Mouse (Mus musculus) limb, embryonic 12.5 days (tissue): ENCODE results near the gene Fggy. TPM values are rescaled to one million over a fixed set of nuclear protein-coding genes. Genes with fewer than 3 reads are reported as not detected.
A peak's percentile ranks its signal among the peaks of the same experiment; 100 is the strongest.

ENCODE experiments used
- ATAC-seq: fragments of 200-750 bp; cut with Nextera tagmentation; 2 replicates; pipeline ENCODE4 v1.8.0; 2017; ENCODE audit warnings: low read depth, moderate TSS enrichment; ENCODE audit not compliant: insufficient number of reproducible peaks, insufficient read depth, low FRiP score, low TSS enrichment
- H3K27ac ChIP-seq: fragments of 300-500 bp; sonication (generic); 2 replicates; pipeline ENCODE4 v1.5.1; 2016; ENCODE audit warnings: mild to moderate bottlenecking, moderate library complexity
- H3K27me3 ChIP-seq: fragments of 300-500 bp; sonication (generic); 2 replicates; pipeline ENCODE4 v1.6.1; 2016; ENCODE audit warnings: mild to moderate bottlenecking, moderate library complexity
- H3K36me3 ChIP-seq: fragments of 300-500 bp; sonication (generic); 2 replicates; pipeline ENCODE4 v1.6.1; 2016; ENCODE audit warnings: mild to moderate bottlenecking, moderate library complexity
- H3K4me1 ChIP-seq: fragments of 300-500 bp; sonication (generic); replicated peaks from 2 replicates; pipeline ENCODE4 v1.6.1; 2016
- H3K4me2 ChIP-seq: fragments of 300-500 bp; sonication (generic); 2 replicates; pipeline ENCODE4 v1.6.1; 2016; ENCODE audit warnings: mild to moderate bottlenecking, moderate library complexity
- H3K4me3 ChIP-seq: fragments of 300-500 bp; sonication (generic); replicated peaks from 2 replicates; pipeline ENCODE4 v1.5.1; 2016; ENCODE audit warnings: mild to moderate bottlenecking
- H3K9ac ChIP-seq: fragments of 300-500 bp; sonication (generic); replicated peaks from 2 replicates; pipeline ENCODE4 v1.6.1; 2016; ENCODE audit warnings: mild to moderate bottlenecking, moderate library complexity
- H3K9me3 ChIP-seq: fragments of 300-500 bp; sonication (generic); 2 replicates; pipeline ENCODE4 v1.6.1; 2016; ENCODE audit warnings: mild to moderate bottlenecking, moderate library complexity
- WGBS: fragments of 180-500 bp; shearing (Covaris S2); methylation state at CpG from one replicate; pipeline ENCODE4 v1.1.7; 2016; 5-methylcytosine and 5-hydroxymethylcytosine counted together
- polyA plus RNA-seq: library from polyadenylated mRNA; unstranded; fragments of >200 nt; fragmentation: Nextera tagmentation; extraction: Ambion mirVana; gene quantifications from 2 replicates; pipeline ENCODE4 v1.2.1, GENCODE M21; 2016

Fggy gene
- polyA plus RNA-seq, 1 experiment from 2014 or later = 11.0 TPM

- Histone ChIP-seq H3K9me3 (no peaks in the 10 kb centered on the region), H3K36me3 (no peaks in the 10 kb centered on the region), H3K9ac (no peak overlapping the region), H3K27ac (no peak overlapping the region), H3K4me3 (no peak overlapping the region), H3K4me2 (no peak overlapping the region), H3K27me3 (no peaks in the 10 kb centered on the region), H3K4me1 (peaks cover 5% of the 10 kb centered on the region; the same call in 1 of the 2 replicates)
- 83% methylated on average over 7 of the region's 7 CpGs for WGBS
- ATAC-seq = no peak
Observed at GRCm38 (mm10) chr4:95666284-95666889, 109.1 kb downstream of the Fggy start.

- no peak for ATAC-seq
- Histone ChIP-seq H3K4me3 (no peak overlapping the region), H3K4me2 (no peak overlapping the region), H3K36me3 (no peaks in the 10 kb centered on the region), H3K27ac (no peak overlapping the region), H3K9ac (no peak overlapping the region), H3K27me3 (no peaks in the 10 kb centered on the region), H3K9me3 (no peaks in the 10 kb centered on the region), H3K4me1 (peaks cover 5% of the 10 kb centered on the region; the same call in 1 of the 2 replicates)
- WGBS = 89% methylated on average over 2 of the region's 2 CpGs
Observed at GRCm38 (mm10) chr4:95666896-95667295, 109.6 kb downstream of the Fggy start.

- WGBS = 89% methylated on average over 1 of the region's 1 CpGs
- no peak for ATAC-seq
- Histone ChIP-seq H3K9ac (no peak overlapping the region), H3K9me3 (no peaks in the 10 kb centered on the region), H3K27ac (no peak overlapping the region), H3K4me1 (peaks cover 5% of the 10 kb centered on the region; the same call in 1 of the 2 replicates), H3K4me2 (no peak overlapping the region), H3K4me3 (no peak overlapping the region), H3K36me3 (no peaks in the 10 kb centered on the region), H3K27me3 (no peaks in the 10 kb centered on the region)
Observed at GRCm38 (mm10) chr4:95667595-95667994, 110.3 kb downstream of the Fggy start.

- H3K4me1 ChIP-seq = peaks cover 5% of the 10 kb centered on the region; the same call in 1 of the 2 replicates
- 93% methylated on average over 3 of the region's 3 CpGs for WGBS
Observed at GRCm38 (mm10) chr4:95668543-95668942, 111.2 kb downstream of the Fggy start.

DNA sequence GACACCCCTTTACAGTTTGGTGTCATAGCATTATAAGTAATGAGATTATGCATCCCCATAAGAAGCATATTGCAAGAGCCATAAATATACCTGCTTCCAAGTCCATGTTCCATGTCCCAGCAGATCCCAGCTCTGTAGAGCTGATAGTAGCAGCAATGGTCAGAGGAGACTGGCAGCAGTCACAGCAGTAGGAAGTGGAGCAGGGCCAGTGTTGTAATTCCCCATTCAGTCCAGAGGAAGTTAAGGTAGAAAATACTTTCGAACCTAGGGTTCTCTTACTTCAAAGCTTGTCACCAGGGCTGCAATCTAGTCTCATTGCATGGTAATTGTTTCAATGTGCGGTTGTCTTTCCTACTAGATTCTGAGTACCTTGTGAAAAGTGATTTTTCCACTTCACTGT is 112.0 kb downstream of the Fggy start:
- H3K27me3 ChIP-seq = no peaks in the 10 kb centered on the region
- no peak overlapping the region for H3K4me3 ChIP-seq
- no peak for ATAC-seq
- H3K27ac ChIP-seq = no peak overlapping the region
- H3K4me2 ChIP-seq = no peak overlapping the region
- WGBS = 47% methylated on average over 2 of the region's 2 CpGs
- peaks cover 5% of the 10 kb centered on the region; the same call in 1 of the 2 replicates for H3K4me1 ChIP-seq
- no peak overlapping the region for H3K9ac ChIP-seq
- H3K36me3 ChIP-seq = no peaks in the 10 kb centered on the region
- H3K9me3 ChIP-seq = no peaks in the 10 kb centered on the region

More at GRCm38 (mm10) chr4:95668543-95668942, 111.2 kb downstream of the Fggy start:
- H3K27ac ChIP-seq = no peak overlapping the region
- H3K27me3 ChIP-seq = no peaks in the 10 kb centered on the region
- H3K9me3 ChIP-seq = no peaks in the 10 kb centered on the region
- H3K4me3 ChIP-seq = no peak overlapping the region
- no peak overlapping the region for H3K4me2 ChIP-seq
- H3K36me3 ChIP-seq = no peaks in the 10 kb centered on the region
- H3K9ac ChIP-seq = no peak overlapping the region
- ATAC-seq = no peak

DNA sequence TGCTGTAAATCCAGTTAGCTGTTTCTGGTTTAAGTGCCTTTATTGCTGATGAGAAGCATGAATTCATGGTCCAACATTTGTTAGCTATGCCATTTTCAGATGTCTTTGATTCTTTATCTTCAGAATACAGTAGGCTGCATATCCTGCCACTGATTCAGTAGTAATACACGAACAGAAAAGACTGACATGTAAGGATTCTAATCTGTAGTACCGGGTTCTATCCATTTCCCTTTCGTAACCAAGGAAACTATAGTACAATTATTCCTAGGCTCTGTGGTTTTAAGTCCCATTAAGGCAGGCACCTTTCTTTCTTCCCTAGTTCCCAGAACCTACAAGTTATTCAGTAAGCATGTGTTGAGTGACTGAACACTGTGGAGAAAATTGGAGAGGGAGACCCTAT is 113.3 kb downstream of the Fggy start:
- H3K9me3 ChIP-seq = no peaks in the 10 kb centered on the region
- H3K4me3 ChIP-seq = no peak overlapping the region
- no peaks in the 10 kb centered on the region for H3K27me3 ChIP-seq
- ATAC-seq = no peak
- peaks cover 5% of the 10 kb centered on the region; the same call in 1 of the 2 replicates for H3K4me1 ChIP-seq
- WGBS = 85% methylated on average over 3 of the region's 3 CpGs
- H3K36me3 ChIP-seq = no peaks in the 10 kb centered on the region
- H3K27ac ChIP-seq = no peak overlapping the region
- no peak overlapping the region for H3K4me2 ChIP-seq
- H3K9ac ChIP-seq = no peak overlapping the region

- H3K36me3 ChIP-seq = no peaks in the 10 kb centered on the region
- no peak overlapping the region for H3K4me3 ChIP-seq
- no peak overlapping the region for H3K9ac ChIP-seq
- WGBS = 100% methylated on average over 1 of the region's 1 CpGs
- H3K4me2 ChIP-seq = no peak overlapping the region
- no peak overlapping the region for H3K27ac ChIP-seq
- no peaks in the 10 kb centered on the region for H3K27me3 ChIP-seq
- ATAC-seq = no peak
- peaks cover 5% of the 10 kb centered on the region; the same call in 1 of the 2 replicates for H3K4me1 ChIP-seq
- no peaks in the 10 kb centered on the region for H3K9me3 ChIP-seq
Observed at GRCm38 (mm10) chr4:95672039-95672438, 114.7 kb downstream of the Fggy start.

- 76% methylated on average over 2 of the region's 2 CpGs for WGBS
- ATAC-seq = no peak
- H3K4me1 ChIP-seq = peaks cover 21% of the 10 kb centered on the region
- H3K27me3 ChIP-seq = no peaks in the 10 kb centered on the region
- H3K4me3 ChIP-seq = no peak overlapping the region
- no peak overlapping the region for H3K27ac ChIP-seq
- no peaks in the 10 kb centered on the region for H3K9me3 ChIP-seq
- H3K36me3 ChIP-seq = no peaks in the 10 kb centered on the region
- no peak overlapping the region for H3K4me2 ChIP-seq
- H3K9ac ChIP-seq = no peak overlapping the region
Observed at GRCm38 (mm10) chr4:95676390-95676789, 119.1 kb downstream of the Fggy start.

DNA sequence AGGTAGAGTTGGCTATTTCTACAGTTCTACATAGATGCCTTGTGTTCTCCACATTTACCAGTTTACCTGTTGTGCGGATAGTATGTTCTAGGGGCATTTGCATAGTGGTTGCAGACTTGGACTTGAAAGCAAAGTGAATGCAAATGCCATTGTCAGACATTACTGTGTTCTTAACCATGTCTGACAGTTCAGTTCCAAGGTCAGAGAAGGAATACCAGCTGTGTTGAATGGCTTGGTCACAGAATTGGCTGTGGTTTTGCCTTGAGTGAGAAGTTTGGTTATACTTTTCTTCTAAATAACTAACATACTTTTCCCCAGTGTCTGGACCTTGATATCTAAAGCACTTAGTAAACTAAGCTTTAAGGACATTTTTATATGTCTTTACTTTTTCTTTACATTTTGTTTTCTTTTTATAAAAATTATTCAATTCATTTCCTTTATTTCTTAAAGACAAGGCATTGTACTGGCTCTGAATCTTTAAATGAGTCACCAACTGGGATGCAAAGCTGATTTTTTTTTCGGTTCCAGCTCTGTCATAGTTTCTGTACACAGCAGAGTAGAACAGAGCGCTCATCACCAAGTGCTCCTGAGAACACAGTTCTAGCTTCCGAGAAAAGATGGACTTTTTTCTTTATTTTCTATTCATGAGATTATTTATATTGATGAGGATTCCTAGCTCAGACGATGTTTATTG is 123.6 kb downstream of the Fggy start:
- no peak overlapping the region for H3K27ac ChIP-seq
- no peak overlapping the region for H3K9ac ChIP-seq
- H3K4me2 ChIP-seq = no peak overlapping the region
- H3K27me3 ChIP-seq = no peaks in the 10 kb centered on the region
- H3K4me3 ChIP-seq = no peak overlapping the region
- no peak for ATAC-seq
- no peaks in the 10 kb centered on the region for H3K9me3 ChIP-seq
- 94% methylated on average over 5 of the region's 5 CpGs for WGBS
- H3K36me3 ChIP-seq = no peaks in the 10 kb centered on the region
- peaks cover 34% of the 10 kb centered on the region for H3K4me1 ChIP-seq

GRCm38 (mm10) chr4:95684522-95685080 is 127.3 kb downstream of the Fggy start:
- ATAC-seq = peak; percentile 52; the same call in 1 of the 2 replicates
- Histone ChIP-seq H3K4me3 (no peak overlapping the region), H3K9ac (no peak overlapping the region), H3K4me1 (peaks cover 24% of the 10 kb centered on the region), H3K9me3 (no peaks in the 10 kb centered on the region), H3K27me3 (no peaks in the 10 kb centered on the region), H3K4me2 (no peak overlapping the region), H3K36me3 (no peaks in the 10 kb centered on the region), H3K27ac (peak overlapping the region; percentile 59; the same call in 1 of the 2 replicates)
- 14% methylated on average over 4 of the region's 4 CpGs for WGBS

DNA sequence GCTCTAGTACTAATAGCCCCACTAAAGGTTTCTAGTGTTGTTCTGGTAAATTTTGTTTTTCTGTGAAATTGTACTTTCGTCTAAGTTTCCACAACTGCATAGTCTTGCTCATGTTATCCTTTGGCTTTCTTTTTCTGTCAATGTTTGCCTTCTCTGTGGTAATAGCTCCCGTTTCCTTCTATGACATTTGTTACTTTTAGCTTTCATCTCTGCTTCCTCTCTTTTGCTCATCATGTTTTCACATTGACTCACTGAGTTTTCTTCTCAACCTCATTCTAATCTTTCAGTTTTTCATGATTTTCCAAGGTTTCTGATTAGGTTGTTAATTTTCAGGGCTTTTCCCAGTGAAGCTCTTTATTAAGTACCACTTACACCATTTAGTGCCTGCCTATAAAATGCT is 129.5 kb downstream of the Fggy start:
- H3K9me3 ChIP-seq = no peaks in the 10 kb centered on the region
- H3K9ac ChIP-seq = no peak overlapping the region
- no peaks in the 10 kb centered on the region for H3K36me3 ChIP-seq
- ATAC-seq = no peak
- no peak overlapping the region for H3K4me3 ChIP-seq
- H3K4me1 ChIP-seq = peaks cover 12% of the 10 kb centered on the region
- H3K4me2 ChIP-seq = no peak overlapping the region
- no peaks in the 10 kb centered on the region for H3K27me3 ChIP-seq
- WGBS = 81% methylated on average over 2 of the region's 2 CpGs
- no peak overlapping the region for H3K27ac ChIP-seq
